Mouse (Mus musculus): ENCODE measurements at regions not wholly inside any gene's neighbourhood (a gene's known extent, or its start where the extent isn't known, plus 50 kb on each side); places are given as distances from the start of the nearest gene placed in this dataset.

DNA sequence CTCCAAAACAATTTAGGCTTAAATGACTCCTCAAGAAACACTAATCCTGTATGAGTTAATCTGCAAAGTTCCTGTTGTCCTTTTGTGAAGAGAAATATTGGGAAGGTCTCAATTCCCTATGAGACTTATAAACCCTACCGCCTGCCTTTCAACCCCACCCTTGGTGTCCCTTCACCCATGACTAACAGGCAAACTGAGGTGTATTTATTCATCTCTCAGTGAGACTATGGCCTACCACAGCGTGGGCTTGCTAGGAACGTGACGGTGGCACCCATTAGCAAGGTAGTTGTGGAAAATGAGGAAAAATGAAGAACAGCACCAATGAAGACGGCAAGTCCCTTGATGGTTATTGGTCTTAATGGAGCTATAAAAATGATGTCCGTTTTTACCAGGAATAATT is 181.0 kb upstream of the Tle1 start:
- no peak overlapping the region for H3K4me3 ChIP-seq (ENCODE audit: low read depth, low read length)
- TF ChIP-seq EP300 (IDR thresholded peaks at IDR 0.05) (no peak), CTCF (IDR thresholded peaks at IDR 0.05) (no peak)
- WGBS, result 97% methylated on average over 6 of the region's 6 CpGs
- no peak for ATAC-seq
- no peaks in the 10 kb centered on the region for H3K4me1 ChIP-seq (ENCODE audit: insufficient read depth, low read depth, low read length)
- no peak for DNase-seq (ENCODE audit: low spot score)
- no peaks in the 10 kb centered on the region for H3K27me3 ChIP-seq (replicated peaks; ENCODE audit: insufficient read depth, low read length)
- H3K4me2 ChIP-seq (replicated peaks; ENCODE audit: low read depth, low read length), result no peak overlapping the region
- no peak overlapping the region for H3K9ac ChIP-seq (replicated peaks; ENCODE audit: low read depth)
- no peak overlapping the region for H3K27ac ChIP-seq (ENCODE audit: low read length)
- H3K36me3 ChIP-seq (ENCODE audit: insufficient read depth, low read length), result no peaks in the 10 kb centered on the region
- no peaks in the 10 kb centered on the region for H3K9me3 ChIP-seq (ENCODE audit: low read length)

DNA sequence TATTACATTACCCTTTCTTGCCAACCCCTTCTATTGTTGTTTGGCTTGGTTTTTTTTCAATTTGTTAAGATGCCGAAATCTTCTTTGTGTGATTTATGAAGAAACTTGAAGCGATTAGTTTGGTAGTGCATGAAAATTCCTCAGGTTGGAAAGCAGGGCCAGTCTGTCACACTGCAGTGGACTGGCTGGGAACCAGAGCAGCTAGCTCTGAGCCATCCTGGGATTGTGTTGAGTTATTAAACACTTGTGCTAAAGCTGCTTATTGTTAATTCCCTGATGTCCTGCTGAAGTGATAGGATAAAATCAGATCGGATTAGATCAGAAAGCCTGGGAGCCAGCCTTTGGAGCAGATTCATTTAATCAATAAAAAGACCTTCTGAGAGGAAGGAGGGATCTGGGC is 180.4 kb upstream of the Tle1 start:
- H3K4me1 ChIP-seq (ENCODE audit: insufficient read depth, low read depth, low read length), result no peaks in the 10 kb centered on the region
- no peak overlapping the region for H3K27ac ChIP-seq (ENCODE audit: low read length)
- H3K27me3 ChIP-seq (replicated peaks; ENCODE audit: insufficient read depth, low read length), result no peaks in the 10 kb centered on the region
- TF ChIP-seq EP300 (IDR thresholded peaks at IDR 0.05) (no peak), CTCF (IDR thresholded peaks at IDR 0.05) (no peak)
- 77% methylated on average over 3 of the region's 3 CpGs for WGBS
- no peak overlapping the region for H3K4me3 ChIP-seq (ENCODE audit: low read depth, low read length)
- H3K4me2 ChIP-seq (replicated peaks; ENCODE audit: low read depth, low read length), result no peak overlapping the region
- H3K9me3 ChIP-seq (ENCODE audit: low read length), result no peaks in the 10 kb centered on the region
- H3K36me3 ChIP-seq (ENCODE audit: insufficient read depth, low read length), result no peaks in the 10 kb centered on the region
- ATAC-seq (no peak), DNase-seq (ENCODE audit: low spot score) (no peak)
- H3K9ac ChIP-seq (replicated peaks; ENCODE audit: low read depth), result no peak overlapping the region

DNA sequence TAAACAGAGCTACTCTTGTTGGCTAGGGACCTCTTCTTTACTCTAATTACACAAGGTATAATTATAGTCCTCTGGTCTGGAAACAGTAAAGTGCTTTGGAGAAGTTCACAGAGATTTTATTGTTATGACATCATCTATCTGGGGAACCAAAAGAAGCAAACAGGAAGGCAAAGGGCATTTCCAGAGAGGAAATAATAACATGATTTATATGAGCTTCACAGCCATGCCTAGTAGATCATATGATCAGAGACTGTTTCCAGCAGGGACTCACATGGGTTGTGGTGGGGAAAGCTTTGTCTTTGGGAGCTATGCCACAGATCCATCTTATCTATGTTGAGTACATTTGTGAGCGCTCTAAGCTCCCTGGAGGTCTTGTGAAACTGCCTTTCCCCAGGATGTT is 178.8 kb upstream of the Tle1 start:
- H3K9ac ChIP-seq (replicated peaks; ENCODE audit: low read depth), result no peak overlapping the region
- H3K27ac ChIP-seq (ENCODE audit: low read length), result no peak overlapping the region
- H3K27me3 ChIP-seq (replicated peaks; ENCODE audit: insufficient read depth, low read length), result no peaks in the 10 kb centered on the region
- 36% methylated on average over 1 of the region's 1 CpGs for WGBS
- H3K4me3 ChIP-seq (ENCODE audit: low read depth, low read length), result no peak overlapping the region
- no peaks in the 10 kb centered on the region for H3K4me1 ChIP-seq (ENCODE audit: insufficient read depth, low read depth, low read length)
- peak; percentile 61 for DNase-seq (ENCODE audit: low spot score)
- ATAC-seq, result peak; percentile 82
- H3K4me2 ChIP-seq (replicated peaks; ENCODE audit: low read depth, low read length), result no peak overlapping the region
- no peaks in the 10 kb centered on the region for H3K36me3 ChIP-seq (ENCODE audit: insufficient read depth, low read length)
- H3K9me3 ChIP-seq (ENCODE audit: low read length), result no peaks in the 10 kb centered on the region
- no peak for TF ChIP-seq CTCF (IDR thresholded peaks at IDR 0.05)
- peak; percentile 61 for TF ChIP-seq EP300 (IDR thresholded peaks at IDR 0.05)

DNA sequence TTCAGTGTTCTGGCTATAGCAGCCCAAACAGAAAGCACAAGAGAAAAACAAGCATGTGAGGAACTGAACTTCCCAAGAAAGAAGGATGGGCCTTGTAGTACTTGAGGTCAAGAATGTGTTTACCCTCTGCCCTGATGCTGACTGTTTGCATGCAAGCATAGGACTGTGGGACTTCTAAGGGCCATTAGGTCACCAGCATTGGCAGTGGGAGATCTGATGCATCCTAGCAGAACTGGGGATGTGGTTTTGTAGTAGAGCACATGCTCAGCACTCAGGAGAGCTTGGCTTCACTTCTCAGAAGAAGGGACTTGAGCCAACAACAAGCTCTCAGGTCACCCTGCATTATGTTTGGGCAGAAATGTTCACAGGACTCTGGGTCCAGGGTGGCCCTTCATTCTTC is 178.3 kb upstream of the Tle1 start:
- H3K36me3 ChIP-seq (ENCODE audit: insufficient read depth, low read length), result no peaks in the 10 kb centered on the region
- no peaks in the 10 kb centered on the region for H3K9me3 ChIP-seq (ENCODE audit: low read length)
- DNase-seq (ENCODE audit: low spot score) (no peak), ATAC-seq (peak; percentile 52)
- H3K4me3 ChIP-seq (ENCODE audit: low read depth, low read length), result no peak overlapping the region
- H3K9ac ChIP-seq (replicated peaks; ENCODE audit: low read depth), result no peak overlapping the region
- no peak for TF ChIP-seq EP300 (IDR thresholded peaks at IDR 0.05)
- no peak overlapping the region for H3K27ac ChIP-seq (ENCODE audit: low read length)
- no peak overlapping the region for H3K4me2 ChIP-seq (replicated peaks; ENCODE audit: low read depth, low read length)
- H3K27me3 ChIP-seq (replicated peaks; ENCODE audit: insufficient read depth, low read length), result no peaks in the 10 kb centered on the region
- no peaks in the 10 kb centered on the region for H3K4me1 ChIP-seq (ENCODE audit: insufficient read depth, low read depth, low read length)

DNA sequence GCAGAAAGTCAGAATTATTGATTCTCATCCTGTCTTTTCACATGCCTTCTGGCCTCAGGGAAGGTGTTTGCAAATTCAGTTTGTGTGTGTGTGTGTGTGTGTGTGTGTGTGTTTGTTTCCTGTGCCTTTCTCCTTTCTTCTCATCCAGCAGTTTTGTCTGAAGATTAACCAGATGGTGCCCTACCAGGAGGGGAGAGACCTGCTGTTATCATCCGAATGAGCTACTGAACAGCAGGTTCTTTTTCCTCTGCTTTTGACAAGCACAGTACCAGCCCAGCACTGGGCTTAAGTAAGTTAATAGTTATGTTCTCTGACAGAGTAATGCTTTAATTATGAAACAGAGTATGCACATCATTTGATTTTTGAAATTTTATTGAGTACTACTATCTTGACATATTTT is 176.8 kb upstream of the Tle1 start:
- Histone ChIP-seq H3K9me3 (ENCODE audit: low read length) (no peaks in the 10 kb centered on the region), H3K4me2 (replicated peaks; ENCODE audit: low read depth, low read length) (no peak overlapping the region), H3K9ac (replicated peaks; ENCODE audit: low read depth) (no peak overlapping the region), H3K36me3 (ENCODE audit: insufficient read depth, low read length) (no peaks in the 10 kb centered on the region), H3K27me3 (replicated peaks; ENCODE audit: insufficient read depth, low read length) (no peaks in the 10 kb centered on the region), H3K4me1 (ENCODE audit: insufficient read depth, low read depth, low read length) (no peaks in the 10 kb centered on the region), H3K4me3 (ENCODE audit: low read depth, low read length) (no peak overlapping the region), H3K27ac (ENCODE audit: low read length) (no peak overlapping the region)
- TF ChIP-seq EP300 (IDR thresholded peaks at IDR 0.05), result no peak
- no peak for TF ChIP-seq CTCF (IDR thresholded peaks at IDR 0.05)
- DNase-seq (ENCODE audit: low spot score), result no peak
- WGBS, result 63% methylated on average over 1 of the region's 1 CpGs
- ATAC-seq, result no peak

DNA sequence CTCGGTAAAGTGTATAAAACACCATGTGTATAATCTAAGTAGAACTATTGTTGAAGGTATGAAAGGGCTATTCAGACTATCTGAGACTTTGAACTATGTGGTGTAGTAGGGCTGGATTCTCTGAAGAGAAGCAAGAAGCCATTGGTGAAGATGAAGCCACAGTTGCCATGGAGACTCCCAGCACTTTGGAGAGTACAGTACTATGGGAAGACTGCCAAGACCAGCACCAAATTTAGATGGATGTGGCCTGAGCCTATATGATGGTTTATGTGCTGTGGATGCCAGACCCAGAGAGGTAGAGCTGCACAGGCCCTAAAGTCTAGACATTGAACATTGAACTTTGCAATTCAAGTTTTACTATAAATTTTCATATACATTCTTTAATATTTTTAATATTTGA is 151.3 kb upstream of the Tle1 start:
- H3K4me1 ChIP-seq (ENCODE audit: insufficient read depth, low read depth, low read length), result no peaks in the 10 kb centered on the region
- no peaks in the 10 kb centered on the region for H3K9me3 ChIP-seq (ENCODE audit: low read length)
- no peak overlapping the region for H3K4me2 ChIP-seq (replicated peaks; ENCODE audit: low read depth, low read length)
- H3K36me3 ChIP-seq (ENCODE audit: insufficient read depth, low read length), result no peaks in the 10 kb centered on the region
- no peak for ATAC-seq
- H3K27me3 ChIP-seq (replicated peaks; ENCODE audit: insufficient read depth, low read length), result no peaks in the 10 kb centered on the region
- no peak for DNase-seq (ENCODE audit: low spot score)
- TF ChIP-seq EP300 (IDR thresholded peaks at IDR 0.05), result no peak
- no peak for TF ChIP-seq CTCF (IDR thresholded peaks at IDR 0.05)
- WGBS, result 63% methylated on average over 1 of the region's 1 CpGs
- no peak overlapping the region for H3K27ac ChIP-seq (ENCODE audit: low read length)
- no peak overlapping the region for H3K9ac ChIP-seq (replicated peaks; ENCODE audit: low read depth)
- no peak overlapping the region for H3K4me3 ChIP-seq (ENCODE audit: low read depth, low read length)

DNA sequence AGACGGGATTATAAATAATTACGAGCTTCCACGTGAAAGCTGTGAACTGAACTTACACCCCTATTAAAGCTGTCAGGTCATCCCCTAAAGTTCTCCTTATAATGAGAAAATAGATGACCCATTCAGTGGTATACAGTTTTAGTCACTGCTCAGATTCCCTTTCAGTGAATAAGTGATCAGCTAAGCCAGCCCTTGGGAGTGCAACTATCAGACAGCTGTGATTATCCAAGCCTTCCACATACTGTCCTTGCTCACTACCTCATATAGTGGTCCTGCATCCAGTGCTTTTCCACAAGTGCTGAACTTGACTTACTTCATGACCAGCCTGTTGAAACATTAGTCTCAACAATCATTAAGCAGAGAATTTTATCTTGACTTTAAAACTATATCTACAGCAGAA is 131.2 kb upstream of the Tle1 start:
- WGBS, result 55% methylated on average over 3 of the region's 3 CpGs
- TF ChIP-seq CTCF (IDR thresholded peaks at IDR 0.05), result no peak
- TF ChIP-seq EP300 (IDR thresholded peaks at IDR 0.05), result no peak

More for the DNA sequence above, 131.2 kb upstream of the Tle1 start:
- no peaks in the 10 kb centered on the region for H3K9me3 ChIP-seq (ENCODE audit: low read length)
- H3K4me3 ChIP-seq (ENCODE audit: low read depth, low read length), result no peak overlapping the region
- H3K4me2 ChIP-seq (replicated peaks; ENCODE audit: low read depth, low read length), result no peak overlapping the region
- no peak overlapping the region for H3K9ac ChIP-seq (replicated peaks; ENCODE audit: low read depth)
- no peaks in the 10 kb centered on the region for H3K4me1 ChIP-seq (ENCODE audit: insufficient read depth, low read depth, low read length)
- DNase-seq (ENCODE audit: low spot score), result no peak
- H3K27me3 ChIP-seq (replicated peaks; ENCODE audit: insufficient read depth, low read length), result no peaks in the 10 kb centered on the region
- no peaks in the 10 kb centered on the region for H3K36me3 ChIP-seq (ENCODE audit: insufficient read depth, low read length)
- no peak for ATAC-seq
- no peak overlapping the region for H3K27ac ChIP-seq (ENCODE audit: low read length)

Measured in lung, postnatal 0 days (tissue).